Comparison of ENCODE assay signal across 9 mouse cellular contexts in genomic region chr13:78210748-78211089, GRCm38 (mm10). TPM values are rescaled to one million over a fixed set of nuclear protein-coding genes. Genes with fewer than 3 reads are reported as not detected.
DNase-seq lines count a peak whose midpoint lies in the region; ATAC-seq and TF ChIP-seq lines count a peak whose summit lies in the region.
"Had no signal": no experiment of that assay in that cellular context is flagged by ENCODE, and none has a peak within 500 bp of the region (broad histone marks: within the 10 kb centered on the region; RNA-seq: fewer than 3 reads in every experiment).

No protein-coding gene starts in this region.

- no peak for DNase-seq in gastrocnemius, adult 2 months
- no peak for DNase-seq in gastrocnemius, postnatal 14 days
- no peak for DNase-seq in ES-E14 (ENCODE audit: low read depth, low spot score)
- no peak for DNase-seq in ovary, postnatal 10 days (ENCODE audit: low spot score)
- DNase-seq in frontal cortex, postnatal 25 days (ENCODE audit: low spot score in 2 of 2), result no peak
- no peak for DNase-seq in urinary bladder, adult 2 months (ENCODE audit: low spot score)

- no peaks in the 10 kb centered on the region for H3K9me3 ChIP-seq in ES-E14 (ENCODE audit: control insufficient read depth, insufficient read depth, low read depth, low read length)
- H3K9me3 ChIP-seq in forebrain, embryonic 16.5 days (ENCODE audit: control insufficient read depth, low read length), result no peaks in the 10 kb centered on the region
- H3K9me3 ChIP-seq in liver, embryonic 15.5 days (replicated peaks), result no peaks in the 10 kb centered on the region

- H3K27ac ChIP-seq in gastrocnemius, adult 2 months, result no peak overlapping the region
- no peak overlapping the region for H3K27ac ChIP-seq in ES-E14 (ENCODE audit: insufficient read depth, low read depth, low read length, poor library complexity, severe bottlenecking)
- H3K27ac ChIP-seq in forebrain, embryonic 16.5 days (ENCODE audit: low read length), result peak overlapping the region; percentile 82
- no peak overlapping the region for H3K27ac ChIP-seq in liver, embryonic 15.5 days (replicated peaks)

- peak; percentile 41 for ATAC-seq in forebrain, embryonic 16.5 days
- no peak for ATAC-seq in liver, embryonic 15.5 days (ENCODE audit: insufficient read depth)

- peak overlapping the region; percentile 75 for H3K4me2 ChIP-seq in forebrain, embryonic 16.5 days (ENCODE audit: low read length)
- 0 out of 2 replicates have a peak overlapping the region, but pooled peaks have one; percentile 33 for H3K4me2 ChIP-seq in liver, embryonic 15.5 days

- H3K9ac ChIP-seq in ES-E14 (ENCODE audit: insufficient read depth, low read depth, low read length, poor library complexity, severe bottlenecking), result no peak overlapping the region
- peak overlapping the region; percentile 65 for H3K9ac ChIP-seq in forebrain, embryonic 16.5 days (replicated peaks; ENCODE audit: low read depth, low read length)
- H3K9ac ChIP-seq in liver, embryonic 15.5 days, result no peak overlapping the region

- 7% methylated on average over 13 of the region's 13 CpGs for WGBS in forebrain, embryonic 16.5 days
- WGBS in liver, embryonic 15.5 days (ENCODE audit: insufficient replicate concordance), result 3% methylated on average over 13 of the region's 13 CpGs

- peak overlapping the region; percentile 60 for H3K4me3 ChIP-seq in gastrocnemius, adult 2 months
- peak overlapping the region; percentile 3 to 5; a peak in 2 of 4 replicates for H3K4me3 ChIP-seq in ES-E14 (ENCODE audit: insufficient read depth in 1 of 2, low read depth in 1 of 2, low read length in 2 of 2, poor library complexity in 1 of 2, severe bottlenecking in 1 of 2)
- H3K4me3 ChIP-seq in forebrain, embryonic 16.5 days (replicated peaks; ENCODE audit: low read length), result peak overlapping the region; percentile 40
- no peak overlapping the region for H3K4me3 ChIP-seq in liver, embryonic 15.5 days (replicated peaks)
- H3K4me3 ChIP-seq: erythroblast, embryonic 14.5 days had no signal

- peaks cover 8% of the 10 kb centered on the region; the same call in 1 of the 2 replicates for H3K27me3 ChIP-seq in forebrain, embryonic 16.5 days (replicated peaks; ENCODE audit: control insufficient read depth, insufficient read depth, low read length)
- H3K27me3 ChIP-seq in liver, embryonic 15.5 days, result peaks cover 79% of the 10 kb centered on the region

- intact Hi-C loops in gastrocnemius, adult 2 months (cut with DNase I), result no loop called here
- intact Hi-C loops in gastrocnemius, postnatal 14 days (cut with DNase I; ENCODE audit: low total_unique reads), result no loop called here

- no peaks in the 10 kb centered on the region for H3K36me3 ChIP-seq in ES-E14 (ENCODE audit: control insufficient read depth, insufficient read depth, low read length, poor library complexity, severe bottlenecking)
- no peaks in the 10 kb centered on the region for H3K36me3 ChIP-seq in forebrain, embryonic 16.5 days (ENCODE audit: control insufficient read depth, insufficient read depth)
- H3K36me3 ChIP-seq in liver, embryonic 15.5 days (replicated peaks), result no peaks in the 10 kb centered on the region

- in situ Hi-C loops in ES-E14 (cut with MboI; ENCODE audit: low sequenced_read_pairs in 2 of 2, unreplicated experiment in 2 of 2), result no loop called here

- H3K4me1 ChIP-seq in ES-E14 (ENCODE audit: control insufficient read depth in 2 of 2, insufficient read depth in 2 of 2, low read length in 2 of 2, poor library complexity in 1 of 2), result no peaks in the 10 kb centered on the region
- H3K4me1 ChIP-seq in forebrain, embryonic 16.5 days (replicated peaks; ENCODE audit: control insufficient read depth, insufficient read depth, low read length), result peaks cover 24% of the 10 kb centered on the region
- H3K4me1 ChIP-seq in liver, embryonic 15.5 days (replicated peaks), result no peaks in the 10 kb centered on the region

- no peak for TF ChIP-seq CTCF in gastrocnemius, adult 2 months (IDR thresholded peaks at IDR 0.05)

TF ChIP-seq in ES-E14, 5 proteins besides CTCF, POLR2A, EP300 and RAD21:
- TF ChIP-seq CHD2 (IDR thresholded peaks at IDR 0.05; ENCODE audit: low read depth, low read length), result no peak
- TF ChIP-seq MAFK (IDR thresholded peaks at IDR 0.05; ENCODE audit: insufficient read depth, low read depth, low read length), result no peak
- no peak for TF ChIP-seq ZNF384 (IDR thresholded peaks at IDR 0.05; ENCODE audit: low read depth, low read length)
- no peak for TF ChIP-seq HCFC1 (IDR thresholded peaks at IDR 0.05; ENCODE audit: borderline replicate concordance, insufficient read depth, low read length)
- TF ChIP-seq ZC3H11A (IDR thresholded peaks at IDR 0.05; ENCODE audit: borderline replicate concordance, low read depth, low read length), result no peak

RNA-seq across cellular contexts. Expression of gene Nr2f1, which starts 11.2 kb away (rescaled TPM):
- under 1 TPM; 0.41 to 0.56 TPM for total RNA-seq in gastrocnemius, adult 2 months (2021)
- 1 to 10 TPM; 1.7 to 2.4 TPM for total RNA-seq in gastrocnemius, postnatal 14 days (2021)
- 0.21 and 1.9 TPM in 2 replicates for total RNA-seq in ES-E14 (2012; rRNA removed)
- 70.2 and 71.1 TPM in 2 replicates for polyA plus RNA-seq in forebrain, embryonic 16.5 days (2015; fragmentation: Nextera tagmentation; extraction: Ambion mirVana)
- 0.47 and 0.50 TPM in 2 replicates for polyA plus RNA-seq in liver, embryonic 15.5 days (2015; fragmentation: Nextera tagmentation; extraction: Ambion mirVana)
- 15.6 and 19.4 TPM in 2 replicates for polyA plus RNA-seq in urinary bladder, adult 2 months (2012; rRNA removed)
- polyA plus RNA-seq: erythroblast, embryonic 14.5 days had no signal
